Mouse (Mus musculus) midbrain, embryonic 14.5 days (tissue): ENCODE measurements around the gene Dnlz. TPM values are rescaled to one million over a fixed set of nuclear protein-coding genes. Genes with fewer than 3 reads are reported as not detected.
A peak's percentile ranks its signal among the peaks of the same experiment; 100 is the strongest.

Experiments used
- ATAC-seq: fragments of 200-750 bp; cut with Nextera tagmentation; 2 replicates; pipeline ENCODE4 v1.8.0; 2017; ENCODE audit warnings: moderate number of reproducible peaks, moderate library complexity; ENCODE audit not compliant: low FRiP score, low TSS enrichment
- DNase-seq: peaks from one replicate; pipeline ENCODE4 v3.0.0-alpha.2; 2015
- H3K27ac ChIP-seq: fragments of 300-500 bp; sonication (generic); replicated peaks from 2 replicates; pipeline ENCODE4 v1.5.1; 2014; ENCODE audit warnings: mild to moderate bottlenecking, low read depth, low read length, moderate library complexity
- H3K27me3 ChIP-seq: fragments of 300-500 bp; sonication (generic); 2 replicates; pipeline ENCODE4 v1.6.1; 2014; ENCODE audit warnings: low read length, control low read depth, mixed read lengths; ENCODE audit not compliant: control insufficient read depth, insufficient read depth
- H3K36me3 ChIP-seq: fragments of 300-500 bp; sonication (generic); 2 replicates; pipeline ENCODE4 v1.6.1; 2014; ENCODE audit warnings: low read length, control low read depth; ENCODE audit not compliant: control insufficient read depth, insufficient read depth
- H3K4me1 ChIP-seq: fragments of 300-500 bp; sonication (generic); 2 replicates; pipeline ENCODE4 v1.6.1; 2014; ENCODE audit warnings: mild to moderate bottlenecking, antibody characterized with exemption, low read length, control low read depth; ENCODE audit not compliant: control insufficient read depth, insufficient read depth
- H3K4me2 ChIP-seq: fragments of 300-500 bp; sonication (generic); 2 replicates; pipeline ENCODE4 v1.6.1; 2014; ENCODE audit warnings: mild to moderate bottlenecking, low read length, moderate library complexity
- H3K4me3 ChIP-seq: fragments of 300-500 bp; sonication (generic); replicated peaks from 2 replicates; pipeline ENCODE4 v1.5.1; 2014; ENCODE audit warnings: low read depth, low read length
- H3K9ac ChIP-seq: fragments of 300-500 bp; sonication (generic); replicated peaks from 2 replicates; pipeline ENCODE4 v1.6.1; 2014; ENCODE audit warnings: mild to moderate bottlenecking, low read length, moderate library complexity
- H3K9me3 ChIP-seq: fragments of 300-500 bp; sonication (generic); 2 replicates; pipeline ENCODE4 v1.6.1; 2016; ENCODE audit warnings: low read length, control low read depth, mixed read lengths; ENCODE audit not compliant: control insufficient read depth
- WGBS: fragments of 180-500 bp; shearing (Covaris S2); extraction: QIAGEN DNeasy Blood & Tissue Kit; methylation state at CpG from one replicate; pipeline ENCODE4 v1.1.7; 2014; 5-methylcytosine and 5-hydroxymethylcytosine counted together
- polyA plus RNA-seq: library from polyadenylated mRNA; unstranded; fragments of >200 nt; fragmentation: Nextera tagmentation; extraction: Ambion mirVana; gene quantifications from 2 replicates; pipeline ENCODE4 v1.2.1, GENCODE M21; 2014

Gene Dnlz
- polyA plus RNA-seq, 1 experiment from 2014 or later: 28.1 TPM

GRCm38 (mm10) chr2:26315072-26315924 is 36.6 kb downstream of the Dnlz start, which contains the start of gene Gpsm1:
Gene Gpsm1, plus strand, starts transcription at chr2:26315515.
- no peaks in the 10 kb centered on the region for H3K27me3 ChIP-seq
- H3K4me1 ChIP-seq: peaks cover 49% of the 10 kb centered on the region
- WGBS: under 1% methylated on average over 64 of the region's 66 CpGs

GRCm38 (mm10) chr2:26314281-26315071 is 37.4 kb downstream of the Dnlz start:
- Histone ChIP-seq H3K4me1 (peaks cover 41% of the 10 kb centered on the region), H3K9ac (peak overlapping the region; percentile 98; the same call in 1 of the 2 replicates), H3K9me3 (no peaks in the 10 kb centered on the region), H3K27ac (peak overlapping the region; percentile 98), H3K36me3 (peaks cover 10% of the 10 kb centered on the region), H3K27me3 (no peaks in the 10 kb centered on the region), H3K4me3 (peak overlapping the region; percentile 97), H3K4me2 (peak overlapping the region; percentile 98)
- DNase-seq (no peak), ATAC-seq (no peak)
- 74% methylated on average over 13 of the region's 13 CpGs for WGBS

More at GRCm38 (mm10) chr2:26315072-26315924, 36.6 kb downstream of the Dnlz start, which contains the start of gene Gpsm1:
- H3K4me2 ChIP-seq: peak within 1 kb of the TSS; percentile 98
- H3K27ac ChIP-seq: peak within 1 kb of the TSS; percentile 98
- H3K4me3 ChIP-seq: peak within 1 kb of the TSS; percentile 97
- H3K9me3 ChIP-seq: no peaks in the 10 kb centered on the region
- ATAC-seq: peak; percentile 88
- DNase-seq: peak; percentile 92
- peaks cover 12% of the 10 kb centered on the region for H3K36me3 ChIP-seq
- H3K9ac ChIP-seq: peak within 1 kb of the TSS; percentile 98

GRCm38 (mm10) chr2:26313394-26313793 is 38.5 kb downstream of the Dnlz start:
- DNase-seq: no peak
- Histone ChIP-seq H3K9me3 (no peaks in the 10 kb centered on the region), H3K9ac (no peak overlapping the region), H3K4me1 (peaks cover 30% of the 10 kb centered on the region), H3K4me2 (no peak overlapping the region), H3K27ac (no peak overlapping the region), H3K36me3 (peaks cover 8% of the 10 kb centered on the region), H3K27me3 (no peaks in the 10 kb centered on the region), H3K4me3 (no peak overlapping the region)
- no peak for ATAC-seq
- WGBS: 90% methylated on average over 1 of the region's 1 CpGs

GRCm38 (mm10) chr2:26312812-26313211 is 39.1 kb downstream of the Dnlz start:
- no peak overlapping the region for H3K4me2 ChIP-seq
- H3K4me1 ChIP-seq: peaks cover 25% of the 10 kb centered on the region
- no peak overlapping the region for H3K9ac ChIP-seq
- H3K27me3 ChIP-seq: no peaks in the 10 kb centered on the region
- H3K4me3 ChIP-seq: no peak overlapping the region
- DNase-seq: no peak
- H3K27ac ChIP-seq: no peak overlapping the region
- H3K9me3 ChIP-seq: no peaks in the 10 kb centered on the region
- peaks cover 4% of the 10 kb centered on the region; the same call in 1 of the 2 replicates for H3K36me3 ChIP-seq
- no peak for ATAC-seq
- WGBS: 67% methylated on average over 2 of the region's 2 CpGs

- 84% methylated on average over 5 of the region's 5 CpGs for WGBS
- no peaks in the 10 kb centered on the region for H3K27me3 ChIP-seq
- H3K9me3 ChIP-seq: no peaks in the 10 kb centered on the region
- H3K4me3 ChIP-seq: no peak overlapping the region
- DNase-seq (no peak), ATAC-seq (no peak)
- peaks cover 16% of the 10 kb centered on the region for H3K4me1 ChIP-seq
- H3K36me3 ChIP-seq: 0 out of 2 replicates have a peak, but pooled peaks cover under 1% of the 10 kb centered on the region
- H3K4me2 ChIP-seq: no peak overlapping the region
- no peak overlapping the region for H3K9ac ChIP-seq
- H3K27ac ChIP-seq: no peak overlapping the region
Observed at GRCm38 (mm10) chr2:26311936-26312335, 40.0 kb downstream of the Dnlz start.

- 14% methylated on average over 10 of the region's 10 CpGs for WGBS
- no peak overlapping the region for H3K4me2 ChIP-seq
- ATAC-seq (no peak), DNase-seq (peak; percentile 60)
- H3K9me3 ChIP-seq: no peaks in the 10 kb centered on the region
- no peak overlapping the region; the same call in 1 of the 2 replicates for H3K9ac ChIP-seq
- H3K4me3 ChIP-seq: no peak overlapping the region
- H3K27me3 ChIP-seq: no peaks in the 10 kb centered on the region
- peaks cover 6% of the 10 kb centered on the region; the same call in 1 of the 2 replicates for H3K4me1 ChIP-seq
- peak overlapping the region; percentile 41; the same call in 1 of the 2 replicates for H3K27ac ChIP-seq
- no peaks in the 10 kb centered on the region for H3K36me3 ChIP-seq
Observed at GRCm38 (mm10) chr2:26309739-26310138, 42.2 kb downstream of the Dnlz start.

GRCm38 (mm10) chr2:26306702-26307101 is 45.2 kb downstream of the Dnlz start:
- Histone ChIP-seq H3K4me2 (no peak overlapping the region), H3K27ac (no peak overlapping the region), H3K4me3 (no peak overlapping the region), H3K27me3 (no peaks in the 10 kb centered on the region), H3K4me1 (no peaks in the 10 kb centered on the region), H3K9ac (no peak overlapping the region), H3K36me3 (no peaks in the 10 kb centered on the region), H3K9me3 (no peaks in the 10 kb centered on the region)
- DNase-seq: no peak
- WGBS: 93% methylated on average over 3 of the region's 3 CpGs
- ATAC-seq: no peak

- Histone ChIP-seq H3K36me3 (no peaks in the 10 kb centered on the region), H3K4me2 (no peak overlapping the region), H3K9me3 (no peaks in the 10 kb centered on the region), H3K4me3 (no peak overlapping the region), H3K27ac (no peak overlapping the region), H3K9ac (no peak overlapping the region), H3K4me1 (peaks cover 2% of the 10 kb centered on the region; the same call in 1 of the 2 replicates), H3K27me3 (no peaks in the 10 kb centered on the region)
- DNase-seq: no peak
- no peak for ATAC-seq
- 71% methylated on average over 2 of the region's 2 CpGs for WGBS
Observed at GRCm38 (mm10) chr2:26305555-26305954, 46.4 kb downstream of the Dnlz start.
